Mouse (Mus musculus) gastrocnemius, postnatal 25 days (tissue): ENCODE data around the gene Tubgcp6. TPM values are rescaled to one million over a fixed set of nuclear protein-coding genes. Genes with fewer than 3 reads are reported as not detected.

ENCODE experiments used
- DNase-seq: peaks from one replicate; pipeline ENCODE4 v3.0.0; 2022
- total RNA-seq, 2 experiments: library from RNA; stranded (reverse); gene quantifications; 1 replicate in 1 of 2; 2 replicates in 1 of 2; pipeline ENCODE4 v1.2.3; 2021

The Tubgcp6 gene
- total RNA-seq, 2 experiments from 2014 or later = 6.5 to 8.4 TPM

DNA sequence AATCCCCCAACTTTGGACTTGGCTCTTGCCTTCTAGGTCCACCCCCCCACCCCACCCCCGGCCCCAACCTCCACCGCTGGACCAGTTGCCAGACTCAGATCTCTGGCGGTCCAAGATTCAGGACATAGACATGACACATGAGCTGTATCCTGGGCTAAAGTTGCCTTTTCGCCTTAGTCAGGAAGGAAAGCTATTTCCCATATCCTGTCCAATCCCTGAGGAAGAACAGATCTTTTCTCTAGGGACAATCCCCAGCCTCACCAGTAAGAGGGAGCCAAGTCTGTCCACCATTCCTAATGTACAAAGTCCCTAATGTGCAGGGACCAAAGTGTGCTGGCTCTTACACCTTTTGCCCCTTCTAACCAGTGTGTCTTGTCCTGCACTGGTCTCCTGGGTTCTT, 19.0 kb upstream of the Tubgcp6 start:
- no peak for DNase-seq

DNA sequence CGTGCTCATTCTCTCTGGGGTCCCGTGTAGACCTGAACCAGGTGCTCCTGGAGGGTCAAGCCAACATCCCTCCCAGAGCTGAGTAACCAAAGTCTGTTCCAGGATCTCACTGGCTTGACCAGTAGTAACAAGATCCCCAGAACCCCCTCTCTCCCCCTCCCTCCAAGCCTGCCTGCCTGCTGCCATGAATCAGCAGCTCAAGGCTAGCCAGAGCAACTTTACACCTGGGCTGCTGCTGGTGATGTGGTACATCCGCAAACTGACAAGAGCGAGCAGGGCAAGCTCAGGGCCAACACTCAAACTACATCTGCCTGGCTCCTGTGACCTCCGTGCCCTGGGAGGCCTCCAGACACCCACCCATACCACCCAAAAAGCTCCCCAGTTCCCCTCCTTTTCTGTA, 18.5 kb upstream of the Tubgcp6 start:
- peak; percentile 65 for DNase-seq

DNA sequence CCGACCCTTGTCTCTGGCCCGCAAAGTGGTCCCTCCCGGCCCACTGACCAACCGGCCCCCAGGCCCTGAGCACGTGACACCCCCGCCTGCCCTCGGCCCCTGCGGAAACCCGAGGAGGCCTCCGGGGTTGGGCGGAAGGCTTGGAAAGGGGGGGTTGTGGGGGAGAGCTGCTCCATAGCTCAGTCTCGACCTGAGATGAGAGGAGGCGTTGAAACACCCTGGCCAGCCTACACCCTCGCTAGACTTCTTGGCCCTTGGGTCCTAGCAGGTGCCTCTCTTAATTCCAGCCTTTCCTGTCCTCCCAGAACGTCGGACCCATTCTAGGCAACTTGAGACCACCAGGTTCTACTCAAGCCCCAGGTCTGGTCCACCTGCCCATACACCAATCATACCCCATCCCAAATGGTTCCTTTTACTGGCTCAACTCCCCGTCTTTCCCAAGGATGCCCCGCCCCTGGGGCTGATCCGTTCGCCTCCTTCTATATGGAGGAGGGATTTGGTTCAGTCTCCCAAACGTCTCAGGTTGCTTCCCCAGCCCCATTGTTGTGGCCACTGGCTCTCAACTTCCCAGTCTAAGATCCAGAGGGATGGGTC, 17.8 kb upstream of the Tubgcp6 start, which contains the start of gene Mapk12:
Mapk12 (minus strand) TSS at position 45 of the 594 bp plus-strand sequence.
- peak; percentile 87 for DNase-seq

DNA sequence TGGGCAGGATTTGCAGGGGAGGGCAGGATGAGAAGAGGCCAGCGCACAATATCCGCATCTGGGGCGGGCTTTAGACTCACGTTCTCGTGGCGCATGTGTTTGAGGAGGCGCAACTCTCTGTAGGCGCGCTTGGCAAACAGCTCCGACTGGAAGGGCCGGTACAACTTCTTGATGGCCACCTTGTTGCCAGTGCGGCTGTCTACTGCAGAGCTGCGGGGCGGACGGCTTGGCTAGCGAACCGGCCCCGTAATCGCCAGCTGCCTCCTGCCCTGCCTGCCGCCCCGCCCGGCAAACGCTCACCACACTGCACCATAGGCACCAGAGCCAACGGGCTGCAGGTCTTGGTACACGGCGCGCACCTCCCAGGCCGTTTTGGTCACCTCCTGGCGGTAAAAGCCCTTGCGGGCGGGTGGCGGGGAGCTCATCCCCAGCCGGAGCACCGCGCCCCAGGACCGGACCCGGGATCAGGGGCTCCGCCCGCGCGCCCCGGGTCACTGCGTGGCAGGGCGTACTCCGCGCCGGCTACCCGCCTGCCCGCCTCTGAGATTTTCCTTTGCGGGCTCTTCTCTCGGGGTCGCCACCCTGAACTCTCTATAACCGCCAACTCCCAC, 17.2 kb upstream of the Tubgcp6 start:
- DNase-seq = peak; percentile 69

DNA sequence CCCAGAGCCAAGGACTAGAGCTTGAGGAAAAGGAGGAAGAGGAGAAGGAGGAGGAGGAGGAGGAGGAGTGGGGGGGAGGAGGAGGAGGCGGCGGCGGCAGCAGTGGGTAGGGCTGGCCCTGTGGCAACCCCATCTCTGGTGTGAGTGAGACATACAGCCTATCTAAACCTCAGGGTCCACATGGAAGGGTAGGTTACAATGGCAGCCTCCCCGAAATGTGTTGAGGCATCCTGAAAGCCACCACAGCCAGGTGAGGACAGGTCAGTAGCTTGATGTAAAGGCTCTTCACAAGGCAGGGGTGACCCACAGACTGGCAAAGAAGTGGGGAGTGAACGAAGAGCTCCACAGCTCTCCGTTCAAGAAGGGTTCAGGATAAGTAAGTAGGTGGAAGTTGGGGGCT, 15.6 kb upstream of the Tubgcp6 start:
- no peak for DNase-seq

DNA sequence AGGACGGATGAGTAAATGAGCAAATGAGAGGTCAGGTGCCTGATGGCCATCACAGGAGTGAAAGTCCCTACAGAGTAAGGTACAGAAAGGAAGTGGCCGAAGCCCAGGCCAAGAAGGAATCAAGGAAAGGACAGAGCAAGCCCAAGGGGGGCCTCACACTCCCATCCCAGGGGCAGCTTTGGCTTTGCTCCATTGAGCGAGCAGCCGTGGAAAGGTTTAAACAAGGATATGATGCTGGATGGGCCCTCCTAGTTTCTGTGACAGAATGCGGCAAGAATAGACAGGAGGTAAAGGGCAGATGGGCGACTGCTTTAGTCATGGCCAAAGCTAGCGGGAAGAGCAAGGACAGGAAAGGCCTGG, 15.1 kb upstream of the Tubgcp6 start:
- no peak for DNase-seq

DNA sequence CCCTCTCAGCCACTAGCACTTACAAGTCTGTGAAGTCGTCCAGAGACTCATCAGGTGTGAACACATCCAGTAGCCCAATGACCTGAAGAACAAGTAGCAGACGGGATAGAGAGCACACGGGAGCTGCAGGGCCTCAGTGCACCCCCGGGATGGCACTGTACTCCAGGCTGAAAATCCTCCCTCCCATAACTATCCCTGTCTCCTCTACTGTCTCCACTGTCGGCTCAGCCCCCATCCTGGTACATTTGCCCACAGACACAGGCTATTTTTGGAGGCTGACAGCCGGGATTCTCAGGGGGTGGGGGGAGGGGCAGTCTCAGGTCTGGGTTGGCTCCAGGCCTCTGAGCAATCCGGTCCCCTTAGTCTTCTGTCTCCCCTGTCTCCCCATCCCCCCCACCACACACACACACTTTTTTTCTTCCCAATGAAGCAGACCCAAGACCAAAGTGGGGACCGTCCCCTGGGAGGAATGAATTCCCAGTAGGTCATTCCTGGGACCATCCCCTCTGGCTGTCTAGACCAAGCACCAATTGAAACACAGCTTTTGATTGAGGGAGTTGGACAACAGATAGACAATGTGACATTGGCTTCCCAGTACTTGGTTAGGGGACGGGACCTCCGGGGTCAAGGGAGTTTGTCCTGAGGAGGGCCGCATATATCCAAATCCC, 14.6 kb upstream of the Tubgcp6 start:
- DNase-seq = no peak

DNA sequence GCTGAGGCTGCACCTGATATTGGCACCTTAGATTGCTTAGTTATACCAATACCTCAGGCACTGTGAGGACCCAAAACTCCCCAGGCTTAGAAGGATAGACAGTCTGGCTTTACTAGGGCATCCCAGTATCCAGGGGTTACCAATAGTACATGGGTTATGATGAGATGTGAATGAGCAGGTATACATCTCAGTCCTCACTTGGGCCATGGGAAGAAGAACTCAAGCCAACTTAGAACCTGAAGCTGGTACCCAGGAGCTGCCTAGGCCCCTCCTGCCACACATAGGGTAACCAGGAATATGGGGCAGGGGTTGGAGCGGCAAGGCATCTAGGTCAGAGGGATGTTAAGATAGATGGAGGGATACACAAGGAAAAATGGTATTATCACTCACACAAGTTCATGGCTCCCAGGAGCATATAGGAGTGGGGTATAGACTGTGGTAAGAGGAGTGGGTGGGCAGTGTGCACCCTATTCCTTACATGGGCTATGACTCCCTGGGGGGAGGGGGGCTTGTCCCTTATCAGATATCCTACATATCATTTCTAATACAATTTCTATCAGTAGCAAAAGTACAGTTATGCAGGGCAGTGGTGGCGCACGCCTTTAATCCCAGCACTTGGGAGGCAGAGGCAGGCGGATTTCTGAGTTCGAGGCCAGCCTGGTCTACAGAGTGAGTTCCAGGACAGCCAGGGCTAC, 13.7 kb upstream of the Tubgcp6 start:
- DNase-seq = no peak

DNA sequence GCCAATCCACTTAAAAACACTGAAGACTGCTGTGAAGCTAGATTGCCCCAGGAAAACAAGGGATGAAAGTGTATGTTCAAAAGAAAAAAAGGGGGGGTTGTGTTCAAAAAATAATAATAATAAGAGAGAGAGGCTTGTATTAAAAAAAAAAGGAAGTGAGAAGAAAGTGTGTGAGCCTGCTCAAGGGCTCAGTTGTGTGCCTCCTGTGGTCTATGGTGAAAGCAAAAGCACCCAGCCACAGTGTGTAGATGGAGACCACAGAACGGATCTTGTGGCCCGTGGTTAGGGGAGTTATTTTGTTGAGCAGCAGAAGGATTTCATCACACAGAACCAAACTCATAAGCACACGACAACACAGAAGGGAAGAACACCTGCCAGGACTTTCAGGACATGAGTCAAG, 8.4 kb upstream of the Tubgcp6 start:
- no peak for DNase-seq

DNA sequence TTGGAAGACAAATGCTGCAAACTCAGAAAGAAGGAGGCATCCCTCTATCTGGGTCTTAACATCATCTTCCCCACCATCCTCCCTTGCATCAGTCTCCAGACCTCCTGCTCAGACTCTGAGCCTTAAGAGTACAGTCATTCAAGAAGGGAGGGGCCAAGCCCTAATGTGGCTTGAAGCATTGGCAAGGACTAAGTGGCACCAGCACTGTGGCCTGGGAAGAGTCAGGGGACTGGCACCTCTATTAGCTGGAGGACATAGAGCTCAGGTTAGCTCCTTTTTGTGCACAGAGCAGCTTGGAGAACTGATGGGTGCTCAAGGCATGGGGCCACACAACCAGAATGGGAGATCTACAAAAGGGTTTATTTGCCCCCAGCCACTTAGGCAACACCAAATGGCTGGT, 7.3 kb upstream of the Tubgcp6 start:
- DNase-seq = no peak

DNA sequence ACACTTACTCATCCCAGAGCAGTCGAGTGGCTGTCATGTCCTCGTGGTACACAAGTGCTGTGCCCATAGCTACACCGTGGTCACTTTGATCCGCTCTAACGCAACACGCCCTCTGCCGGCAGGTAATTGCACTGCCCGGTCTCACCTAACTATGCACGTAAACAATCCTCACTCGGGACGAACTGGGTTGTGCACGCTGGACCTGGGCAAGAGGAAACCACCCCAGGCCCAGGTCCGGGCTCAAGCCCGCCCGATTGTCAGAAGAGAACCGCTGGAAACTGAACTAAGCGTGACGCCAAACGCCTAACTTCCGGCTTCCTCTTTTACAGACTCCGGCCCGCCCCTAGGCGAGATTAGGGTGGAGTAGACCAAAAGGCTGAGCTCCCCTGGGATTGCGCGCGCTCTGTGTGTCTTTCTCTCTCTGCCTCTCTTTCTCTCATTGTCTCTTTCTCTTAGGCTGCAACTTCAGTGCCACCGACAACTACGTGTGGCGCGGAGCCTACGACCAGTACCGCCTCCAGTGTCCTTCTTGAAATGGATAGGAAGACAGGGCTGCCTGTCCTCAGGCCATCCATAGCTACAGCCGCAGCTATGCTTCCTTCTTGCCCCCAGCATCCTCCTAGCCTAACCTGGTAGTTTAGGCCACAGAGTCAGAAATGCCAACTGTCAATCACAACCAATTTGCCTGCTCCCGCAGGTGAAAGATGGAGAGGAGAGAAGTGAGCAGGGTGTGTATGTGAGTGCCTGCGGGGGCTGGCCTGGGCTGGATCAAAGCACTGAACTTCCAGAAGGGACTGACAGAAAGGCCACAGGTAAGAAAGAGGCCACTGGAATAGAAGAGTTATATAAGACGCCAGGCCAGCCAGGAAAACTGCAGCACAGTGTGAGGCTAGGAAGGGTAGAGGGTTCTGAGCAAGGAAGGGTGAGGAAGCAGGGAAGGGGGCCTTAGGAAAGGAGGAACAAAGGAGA, 5.8 kb upstream of the Tubgcp6 start, which contains the start of gene Hdac10:
Hdac10 (minus strand) TSS at position 319 of the 969 bp plus-strand sequence.
- DNase-seq = peak; percentile 82

DNA sequence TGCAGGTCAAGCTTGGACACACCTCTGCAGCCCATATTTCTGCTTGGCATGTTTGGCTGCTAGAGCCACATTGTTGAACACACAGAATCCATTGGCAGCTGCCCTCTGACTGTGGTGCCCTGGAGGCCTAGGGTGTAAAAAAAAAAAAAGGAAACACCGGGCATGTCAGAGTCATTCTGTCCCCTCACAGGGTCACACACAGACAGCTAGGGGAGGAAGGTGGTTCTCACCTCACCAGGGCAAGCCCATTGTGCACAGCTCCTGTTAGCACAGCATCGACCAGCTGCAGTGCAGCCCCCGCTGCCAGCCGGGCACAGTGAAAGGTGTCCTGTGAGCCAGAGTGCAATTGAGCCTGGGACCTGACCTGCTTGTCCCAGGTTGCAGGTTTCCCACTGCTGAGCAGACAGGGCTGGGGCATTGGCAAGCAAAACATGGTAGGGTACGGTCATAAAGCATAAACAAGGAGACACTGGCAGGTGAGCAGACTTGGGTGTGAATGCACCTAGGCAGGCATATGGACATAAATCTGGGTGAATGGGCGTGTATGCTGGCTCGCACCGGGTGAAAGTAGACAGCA, 4.5 kb upstream of the Tubgcp6 start:
- DNase-seq = no peak

DNA sequence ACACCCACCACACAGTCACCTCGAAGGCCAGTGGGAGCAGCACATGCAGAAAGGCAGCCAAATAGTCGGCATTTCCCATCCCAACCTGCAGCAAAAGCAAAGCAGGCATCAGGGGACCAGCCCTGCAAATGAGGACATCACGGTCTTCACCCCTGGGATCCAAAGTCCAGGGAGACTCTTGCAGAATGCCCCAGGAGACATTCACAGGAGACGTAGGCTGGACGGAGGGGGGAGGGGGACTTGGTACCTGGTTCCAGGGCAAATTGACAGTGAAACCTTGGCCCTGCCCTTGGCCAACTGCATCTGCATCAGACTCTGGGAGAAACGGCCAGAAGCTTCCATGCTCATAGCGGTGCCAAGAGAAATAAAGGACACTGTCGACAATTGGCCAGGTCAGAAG, 3.7 kb upstream of the Tubgcp6 start:
- DNase-seq = no peak

DNA sequence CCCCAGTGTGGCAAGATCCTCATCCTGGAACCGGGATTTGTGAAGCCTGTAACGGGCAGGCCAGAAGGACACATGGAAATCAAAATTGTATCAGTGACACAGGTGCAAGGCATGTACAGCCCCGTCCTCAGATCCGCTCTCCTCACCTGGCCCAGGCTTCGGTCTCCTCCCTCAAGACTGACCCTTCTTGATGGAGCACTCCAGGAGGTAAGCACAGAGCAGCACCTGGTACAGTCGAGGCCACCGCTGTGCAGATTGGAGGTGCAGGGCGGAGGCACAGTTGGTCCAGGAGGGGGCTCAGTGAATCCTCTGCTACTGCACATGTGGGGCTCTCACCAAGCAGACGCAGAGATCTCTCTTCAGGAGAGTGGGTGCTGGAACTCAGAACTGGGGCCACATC, 2.4 kb upstream of the Tubgcp6 start:
- DNase-seq = no peak

DNA sequence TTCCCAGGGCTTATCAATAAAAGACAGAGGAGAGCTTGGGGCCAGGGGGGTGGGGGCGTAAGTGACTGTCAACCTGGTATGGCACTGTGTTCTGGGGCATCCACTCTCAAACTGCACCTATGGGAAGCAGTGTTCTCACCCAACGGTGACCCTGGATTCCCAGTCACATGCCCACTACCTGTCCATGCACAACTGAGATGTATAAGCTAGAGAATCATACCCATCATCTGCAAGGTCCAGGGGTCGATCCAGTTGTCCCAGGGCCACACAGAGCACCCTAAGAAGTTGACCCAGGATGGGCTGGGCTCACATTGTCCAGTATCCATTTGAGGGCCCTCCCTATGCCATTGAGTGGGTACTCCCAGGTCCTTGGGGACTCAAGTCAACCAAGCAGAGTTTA, 1.4 kb upstream of the Tubgcp6 start:
- DNase-seq = no peak

DNA sequence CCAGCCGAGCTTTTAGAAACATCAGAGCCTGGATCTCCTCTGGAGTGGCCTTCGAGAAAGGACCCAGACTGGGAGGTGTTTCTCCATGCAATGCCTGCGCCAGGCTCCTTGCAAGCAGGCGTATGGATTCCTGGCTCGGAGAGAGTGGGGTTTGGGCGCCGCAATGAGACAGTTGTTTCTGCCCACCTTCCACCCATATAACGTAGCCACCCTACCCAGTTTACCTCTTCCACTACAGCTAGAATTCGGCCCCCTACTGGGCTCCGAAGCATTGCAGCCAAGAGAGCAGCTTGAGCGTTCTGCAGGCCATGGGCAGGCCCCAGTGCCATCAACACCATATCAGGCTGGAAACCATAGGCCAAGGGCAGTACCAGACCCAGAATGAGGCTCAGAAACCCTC, 683 bp upstream of the Tubgcp6 start:
- no peak for DNase-seq

DNA sequence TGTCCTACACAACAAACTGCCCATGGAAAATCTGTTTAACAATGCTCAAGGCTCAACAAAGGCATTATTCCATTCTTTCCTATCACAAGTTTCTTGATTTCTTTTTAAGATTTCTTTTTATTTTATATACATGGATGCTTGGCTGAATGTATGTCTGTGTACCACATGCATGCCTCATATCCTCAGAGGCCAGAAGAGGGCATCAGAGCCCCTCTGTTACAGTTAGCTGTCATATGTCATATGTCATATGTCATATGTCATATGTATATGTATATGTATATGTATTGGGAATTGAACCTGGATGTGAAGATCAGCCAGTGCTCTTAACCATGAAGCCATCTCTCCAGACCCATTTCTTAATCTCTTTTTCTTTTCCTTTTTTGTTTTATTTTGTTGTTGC, 4.9 kb downstream of the Tubgcp6 start:
- no peak for DNase-seq

DNA sequence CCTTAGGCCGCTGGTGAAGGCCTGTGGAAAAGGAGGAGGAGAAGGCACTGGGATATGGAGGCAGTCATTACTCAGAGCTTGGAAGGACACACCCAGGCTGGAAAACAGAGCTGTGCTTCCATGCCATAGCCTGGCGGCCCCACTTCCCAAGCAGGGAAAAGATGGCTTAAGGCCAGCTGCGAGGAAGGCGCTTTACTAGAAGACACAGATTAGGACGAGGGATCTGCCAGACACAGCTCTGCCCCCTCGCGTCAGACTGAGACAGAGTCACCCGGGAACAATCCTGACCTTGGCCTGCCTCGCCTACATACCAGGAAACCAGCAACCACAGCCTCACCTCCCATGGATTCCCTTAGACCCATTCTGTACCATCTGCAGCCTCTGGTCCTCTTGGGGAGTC, 12.8 kb downstream of the Tubgcp6 start:
- DNase-seq = no peak

DNA sequence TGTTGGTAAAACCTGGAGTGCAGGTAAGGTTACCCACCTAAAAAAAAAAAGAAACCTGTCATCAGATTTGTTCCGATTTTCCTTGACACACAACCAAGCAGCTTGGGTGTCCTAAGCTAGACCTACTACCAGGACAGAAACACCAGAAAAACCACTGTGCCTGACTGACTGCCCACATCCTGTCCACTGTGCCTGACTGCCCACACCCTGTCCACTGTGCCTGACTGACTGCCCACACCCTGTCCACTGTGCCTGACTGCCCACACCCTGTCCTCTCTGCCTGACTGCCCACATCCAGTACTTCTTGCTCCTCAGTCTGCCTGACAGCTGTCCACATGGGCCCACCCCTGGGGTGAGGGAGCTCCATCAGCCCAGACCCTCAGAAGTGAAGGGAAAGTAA, 15.9 kb downstream of the Tubgcp6 start:
- no peak for DNase-seq

DNA sequence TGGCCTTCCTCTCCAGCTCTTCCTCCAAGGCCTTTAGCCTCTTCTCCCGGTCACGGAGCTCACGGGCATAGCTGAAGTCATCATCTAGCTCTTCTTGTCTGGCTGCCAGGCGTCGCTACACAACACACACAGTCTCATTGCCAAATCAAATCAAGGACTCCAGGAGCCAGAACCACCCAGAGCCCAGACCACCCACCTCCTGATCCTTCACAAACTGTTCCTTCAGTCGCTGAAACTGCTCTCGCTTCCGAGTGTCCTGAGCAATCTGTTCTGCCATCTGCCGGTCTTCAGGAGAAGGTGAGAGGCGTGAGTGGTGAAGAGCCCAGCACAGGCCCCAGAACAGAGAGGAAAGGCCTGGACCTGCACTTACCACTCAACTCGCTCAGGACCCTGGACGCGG, 16.8 kb downstream of the Tubgcp6 start:
- DNase-seq = no peak

DNA sequence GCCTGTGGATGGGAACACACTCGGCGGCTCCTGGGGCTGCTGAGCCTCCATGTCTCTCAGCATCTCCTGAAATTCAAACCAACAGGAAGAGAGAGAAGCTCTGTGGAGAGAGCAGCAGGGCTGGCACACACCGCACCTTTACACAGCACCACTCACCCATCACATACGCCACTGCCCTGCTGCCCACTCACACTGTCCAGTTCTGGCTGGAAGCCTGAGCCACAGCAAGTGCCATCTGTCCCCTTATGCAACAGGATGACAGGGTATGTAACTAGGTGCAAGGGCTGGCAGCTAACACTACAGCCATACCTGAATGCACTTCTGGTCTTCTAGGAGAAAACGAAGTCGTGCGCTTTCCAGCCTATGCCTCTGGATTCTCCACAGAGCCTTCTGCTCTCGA, 18.5 kb downstream of the Tubgcp6 start:
- no peak for DNase-seq

DNA sequence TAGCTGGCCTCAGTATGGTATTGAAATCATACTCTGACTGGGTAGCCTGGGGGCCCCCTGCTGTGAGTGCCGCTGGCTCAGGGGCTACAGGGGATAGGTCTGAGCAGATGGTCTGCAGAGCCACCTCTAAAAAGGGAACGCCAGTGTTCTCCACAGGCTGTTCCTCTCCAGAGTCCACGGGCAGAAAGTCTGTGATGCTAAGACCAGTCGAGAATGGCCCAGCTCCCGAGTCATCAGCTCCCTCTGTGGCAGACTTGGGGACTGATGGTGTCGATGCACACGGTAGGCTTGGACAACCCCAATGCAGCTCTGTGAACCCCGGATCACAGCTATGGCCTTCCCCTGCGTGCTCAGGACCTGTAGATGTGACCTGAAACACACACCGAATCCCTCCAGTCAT, 19.0 kb downstream of the Tubgcp6 start:
- DNase-seq = no peak
